Mouse (Mus musculus) B cell, adult 67 days (primary cell): ENCODE measurements around the gene Rimkla. TPM values are rescaled to one million over a fixed set of nuclear protein-coding genes. Genes with fewer than 3 reads are reported as not detected.

Experiments
- total RNA-seq, 2 experiments: library from RNA; stranded (reverse); gene quantifications; 4 replicates each; pipeline ENCODE4 v1.2.4; 2023

Rimkla gene
- not detected for total RNA-seq

GRCm38 (mm10) chr4:119492291-119492932, at the start of gene Rimkla:
TSS of gene Rimkla (minus strand) at chr4:119492628.

GRCm38 (mm10) chr4:119539031-119539824, 46.8 kb upstream of the Rimkla start, which contains the start of gene Frg2f1:
TSS of gene Frg2f1 (minus strand) at chr4:119539529.

DNA sequence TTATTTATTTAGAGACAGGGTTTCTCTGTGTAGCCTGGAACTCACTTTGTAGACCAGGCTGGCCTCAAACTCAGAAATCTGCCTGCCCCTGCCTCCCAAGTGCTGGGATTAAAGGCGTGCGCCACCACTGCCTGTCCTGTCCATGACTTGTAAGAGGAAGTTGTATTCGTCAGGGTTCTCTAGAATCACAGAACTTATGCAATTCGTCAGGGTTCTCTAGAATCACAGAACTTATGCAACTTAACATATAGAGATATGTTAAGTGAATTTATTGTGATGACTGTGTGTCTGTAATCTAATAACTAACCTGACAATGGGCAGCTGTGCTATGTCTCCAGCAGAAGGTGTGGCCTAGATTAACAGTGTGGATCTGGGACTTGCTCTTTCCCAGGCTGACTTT, 44.2 kb upstream of the Rimkla start, which contains the start of gene Foxj3:
Foxj3 (plus strand) TSS at position 390 of the 400 bp plus-strand sequence.

DNA sequence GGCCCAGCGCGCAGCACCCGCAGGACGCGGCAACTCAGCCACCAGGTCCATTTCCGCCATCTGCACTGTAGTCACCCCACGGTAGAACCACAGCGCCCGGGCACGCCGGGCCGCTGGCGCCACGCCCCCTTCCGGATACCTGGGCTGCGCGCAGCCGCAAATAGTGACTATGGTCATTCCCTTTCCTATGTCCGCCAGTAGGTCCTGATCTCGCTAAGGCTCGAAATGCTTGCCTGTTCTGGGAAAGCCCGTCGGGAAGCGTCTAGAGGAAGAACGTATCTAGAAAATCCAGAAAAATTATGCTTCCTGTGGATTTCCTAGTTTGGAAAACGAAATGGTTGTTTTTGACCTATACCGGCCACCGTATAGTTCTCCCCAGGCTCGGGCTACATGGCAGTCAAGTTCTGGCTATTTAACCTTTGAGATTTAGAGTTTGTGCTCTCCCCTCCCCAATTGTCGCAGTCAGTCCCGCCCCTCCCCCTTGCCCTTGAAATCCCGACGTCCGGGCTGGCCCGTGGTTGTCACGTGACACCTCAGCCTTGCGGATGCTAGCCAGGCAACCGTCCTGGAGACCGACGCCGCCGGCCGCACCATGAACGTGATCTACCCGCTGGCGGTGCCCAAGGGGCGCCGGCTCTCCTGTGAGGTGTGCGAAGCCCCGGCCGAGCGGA, 70.0 kb downstream of the Rimkla start, which contains the start of the genes Ppcs and Zmynd12:
Ppcs (minus strand) TSS at position 127 of the 671 bp plus-strand sequence.
Zmynd12 (plus strand) TSS at position 521 of the 671 bp plus-strand sequence.

Other genes starting within 250 kb of the Rimkla start
- not detected for gene Cldn19, start 237.2 kb downstream of the Rimkla start, total RNA-seq
- 100 to 1,000 TPM; 400 to 420 TPM for gene Ybx1, start 198.0 kb downstream of the Rimkla start, total RNA-seq
- gene Ppih, start 172.1 kb downstream of the Rimkla start, total RNA-seq, result 10 to 100 TPM; 29.5 to 37.9 TPM
- under 1 TPM in 1 of 2 experiments, not detected in 1; 0.30 TPM for gene Ccdc30, start 77.1 kb downstream of the Rimkla start, total RNA-seq
- 10 to 100 TPM; 12.9 to 16.5 TPM for gene Ppcs, start 70.2 kb downstream of the Rimkla start, total RNA-seq
- gene Zmynd12, start 69.8 kb downstream of the Rimkla start, total RNA-seq, result not detected
- 10 to 100 TPM; 69.2 to 74.4 TPM for gene Foxj3, start 44.4 kb upstream of the Rimkla start, total RNA-seq
- gene Frg2f1, start 46.9 kb upstream of the Rimkla start, total RNA-seq, result 10 to 100 TPM in 1 of 2 experiments, 1 to 10 TPM in 1; 7.1 to 10.2 TPM
- 1 to 10 TPM; 2.0 to 3.9 TPM for gene Guca2a, start 145.1 kb upstream of the Rimkla start, total RNA-seq
- gene Guca2b, start 166.3 kb upstream of the Rimkla start, total RNA-seq, result 1 to 10 TPM in 1 of 2 experiments, not detected in 1; 2.5 TPM
- 10 to 100 TPM in 1 of 2 experiments, 1 to 10 TPM in 1; 8.5 to 12.7 TPM for gene Hivep3, start 241.2 kb upstream of the Rimkla start, total RNA-seq